Mouse (Mus musculus): ENCODE data around the gene Rftn1.

DNA sequence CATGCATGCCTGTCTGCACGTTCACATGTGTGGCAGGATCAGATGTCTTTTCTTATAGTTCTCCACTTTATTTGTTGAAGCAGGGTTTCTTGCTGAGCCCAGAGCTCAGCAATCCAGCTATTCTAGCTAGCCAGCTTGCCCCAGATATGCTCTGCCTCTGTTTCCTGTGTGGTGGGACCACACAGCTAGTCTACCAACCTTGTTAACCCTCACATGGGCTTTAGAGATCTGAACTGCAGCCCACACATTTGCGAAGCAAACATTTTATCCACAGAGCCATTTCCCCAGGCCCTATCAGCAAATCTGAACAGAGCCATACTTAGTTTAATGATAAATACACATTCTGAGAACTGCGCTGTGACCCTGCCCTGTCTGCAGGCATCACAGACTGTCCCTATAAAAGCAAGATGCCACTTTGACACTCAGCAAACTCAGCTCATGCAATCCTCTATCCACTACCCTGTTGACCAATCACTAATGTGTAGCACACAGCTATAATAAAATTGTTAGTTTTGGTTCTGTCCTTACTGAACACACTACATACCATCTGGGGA is 65.2 kb downstream of the Rftn1 start:
- TF ChIP-seq POLR2A (IDR thresholded peaks at IDR 0.05; ENCODE audit: low read depth, low read length) (no peak), CTCF (IDR thresholded peaks at IDR 0.05; ENCODE audit: extremely low read depth, insufficient read length, insufficient replicate concordance, low read depth, low read length) (no peak)
